Comparison of ENCODE assay signal across 10 mouse cellular contexts in the genomic region with DNA sequence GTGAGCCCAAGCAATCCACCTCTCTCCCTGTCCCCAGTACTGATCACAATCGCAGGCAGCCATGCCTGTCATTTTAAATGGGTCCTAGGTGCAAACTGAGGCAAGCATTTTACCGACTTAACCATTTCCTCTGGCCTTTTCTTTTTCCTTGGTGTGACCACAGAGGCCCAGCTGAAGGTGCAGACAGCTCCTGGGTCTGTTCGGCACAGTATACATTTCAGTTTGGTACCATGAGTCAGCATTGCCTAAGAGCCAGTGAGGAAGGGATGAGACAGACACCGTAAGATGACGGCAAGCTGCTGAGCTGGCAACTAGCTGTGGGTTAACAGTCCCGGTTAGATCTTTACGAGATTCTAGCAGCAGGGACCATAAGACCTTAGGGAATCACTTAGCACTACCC.
A peak's percentile ranks its signal among the peaks of the same experiment; 100 is the strongest.
DNase-seq lines count a peak whose midpoint lies in the region; ATAC-seq lines count a peak whose summit lies in the region.
"Had no signal": no experiment of that assay in that cellular context is flagged by ENCODE, and none has a peak within 500 bp of the region (broad histone marks: within the 10 kb centered on the region; RNA-seq: fewer than 3 reads in every experiment).

No protein-coding gene starts in this region.

- 77% methylated on average over 7 of the region's 7 CpGs for WGBS in kidney, embryonic 16.5 days

- H3K9ac ChIP-seq in kidney, embryonic 16.5 days (replicated peaks; ENCODE audit: low read length): no peak overlapping the region

- H3K36me3 ChIP-seq in kidney, embryonic 16.5 days (ENCODE audit: insufficient read depth, low read length): no peaks in the 10 kb centered on the region

- H3K4me2 ChIP-seq in kidney, embryonic 16.5 days (replicated peaks; ENCODE audit: low read depth, low read length): no peak overlapping the region

- no peaks in the 10 kb centered on the region for H3K27me3 ChIP-seq in kidney, embryonic 16.5 days (ENCODE audit: insufficient read depth, low read length)
- H3K27me3 ChIP-seq: Patski had no signal

- no peaks in the 10 kb centered on the region for H3K9me3 ChIP-seq in kidney, embryonic 16.5 days (ENCODE audit: low read length)

- H3K4me1 ChIP-seq in kidney, embryonic 16.5 days (ENCODE audit: insufficient read depth, low read length): peaks cover 7% of the 10 kb centered on the region; the same call in 1 of the 2 replicates

- peak overlapping the region; percentile 31; the same call in 1 of the 2 replicates for H3K27ac ChIP-seq in kidney, embryonic 16.5 days (ENCODE audit: low read length)

- H3K4me3 ChIP-seq in kidney, embryonic 16.5 days (ENCODE audit: low read length): no peak overlapping the region

- no peak; the same call in 1 of the 2 replicates for ATAC-seq in kidney, embryonic 16.5 days (ENCODE audit: low FRiP score, low TSS enrichment)
- ATAC-seq in granulocyte monocyte progenitor cell, adult 5-6 weeks (replicated peaks; ENCODE audit: poor library complexity, severe bottlenecking): peak; percentile 84
- peak; percentile 52 for ATAC-seq in monocyte, adult 5-6 weeks (replicated peaks; ENCODE audit: insufficient number of reproducible peaks, low FRiP score, low TSS enrichment, poor library complexity, severe bottlenecking)
- ATAC-seq: Patski had no signal

- DNase-seq in kidney, postnatal 4 days: no peak
- peak; percentile 79 for DNase-seq in NIH3T3 (ENCODE audit: low read depth)
- DNase-seq in layer of hippocampus, postnatal 36 days: no peak
- no peak for DNase-seq in retina, postnatal 1 day
- no peak for DNase-seq in retina, embryonic 14.5 days (ENCODE audit: low spot score)
- DNase-seq: cerebellum, postnatal 36 days had no signal
